Mouse (Mus musculus) kidney, adult 2 months (tissue): ENCODE data around the gene Arrb1. TPM values are rescaled to one million over a fixed set of nuclear protein-coding genes. Genes with fewer than 3 reads are reported as not detected.

Experiments
- DNase-seq: peaks from one replicate; pipeline ENCODE4 v3.0.0; 2021
- H3K27ac ChIP-seq: fragments of 200-500 bp; 2 replicates; pipeline ENCODE4 v1.5.1; 2012; ENCODE audit warnings: low read depth, low read length, control low read depth, inconsistent platforms; ENCODE audit not compliant: insufficient read depth
- H3K27me3 ChIP-seq: fragments of 200-500 bp; replicated peaks from 2 replicates; pipeline ENCODE4 v1.6.1; 2012; ENCODE audit warnings: mild to moderate bottlenecking, moderate library complexity, low read length, inconsistent platforms; ENCODE audit not compliant: control insufficient read depth, insufficient read depth
- H3K36me3 ChIP-seq: fragments of 200-500 bp; 2 replicates; pipeline ENCODE4 v1.6.1; 2012; ENCODE audit warnings: mild to moderate bottlenecking, moderate library complexity, low read length, inconsistent platforms; ENCODE audit not compliant: control insufficient read depth, insufficient read depth
- H3K4me1 ChIP-seq: fragments of 200-500 bp; 2 replicates; pipeline ENCODE4 v1.6.1; 2011; ENCODE audit warnings: low read length; ENCODE audit not compliant: control insufficient read depth, insufficient read depth
- H3K4me3 ChIP-seq: fragments of 200-500 bp; 2 replicates; pipeline ENCODE4 v1.5.1; 2011; ENCODE audit warnings: mild to moderate bottlenecking, low read depth, low read length, control low read depth; ENCODE audit not compliant: insufficient read depth
- CTCF ChIP-seq: fragments of 200-500 bp; conservative IDR thresholded peaks from 2 replicates; pipeline ENCODE4 v1.5.1; 2011; ENCODE audit warnings: low read depth, mild to moderate bottlenecking, control low read depth, low read length, moderate library complexity, mixed read lengths; ENCODE audit not compliant: insufficient read depth, insufficient read length
- POLR2A ChIP-seq: fragments of 200-500 bp; IDR thresholded peaks from one replicate; pipeline ENCODE4 v1.6.1; 2011; ENCODE audit warnings: low read depth, low read length, control low read depth
- WGBS: fragments of 180-500 bp; shearing (Covaris S2); methylation state at CpG from one replicate; pipeline ENCODE4 v1.1.7; 2018; 5-methylcytosine and 5-hydroxymethylcytosine counted together
- polyA plus RNA-seq: library from polyadenylated mRNA; depleted of rRNA; stranded (reverse); fragments of >200 nt; gene quantifications from 2 replicates; pipeline ENCODE4 v1.2.3, GENCODE M21; 2012

Gene Arrb1
- polyA plus RNA-seq, 1 experiment: 47.1 TPM

- H3K27ac ChIP-seq: no peak overlapping the region
- WGBS: 44% methylated on average over 6 of the region's 6 CpGs
Measured at GRCm38 (mm10) chr7:99580247-99580646, 45.0 kb downstream of the Arrb1 start.

GRCm38 (mm10) chr7:99582306-99582705 lies 47.0 kb downstream of the Arrb1 start:
- DNase-seq: no peak
- no peak overlapping the region for H3K27ac ChIP-seq
- TF ChIP-seq POLR2A (no peak), CTCF (no peak)
- H3K4me3 ChIP-seq: no peak overlapping the region
- H3K36me3 ChIP-seq: no peaks in the 10 kb centered on the region
- no peaks in the 10 kb centered on the region for H3K27me3 ChIP-seq
- WGBS: 73% methylated on average over 7 of the region's 7 CpGs
- H3K4me1 ChIP-seq: no peaks in the 10 kb centered on the region

More at GRCm38 (mm10) chr7:99580247-99580646, 45.0 kb downstream of the Arrb1 start:
- no peak for DNase-seq
- H3K4me1 ChIP-seq: no peaks in the 10 kb centered on the region
- no peak overlapping the region for H3K4me3 ChIP-seq
- no peaks in the 10 kb centered on the region for H3K36me3 ChIP-seq
- TF ChIP-seq CTCF (no peak), POLR2A (no peak)
- no peaks in the 10 kb centered on the region for H3K27me3 ChIP-seq

- no peaks in the 10 kb centered on the region for H3K27me3 ChIP-seq
- H3K36me3 ChIP-seq: no peaks in the 10 kb centered on the region
- no peak overlapping the region for H3K27ac ChIP-seq
- TF ChIP-seq POLR2A (no peak), CTCF (no peak)
- no peak overlapping the region for H3K4me3 ChIP-seq
- H3K4me1 ChIP-seq: no peaks in the 10 kb centered on the region
- WGBS: 55% methylated on average over 4 of the region's 4 CpGs
- DNase-seq: peak; percentile 68
Measured at GRCm38 (mm10) chr7:99582867-99583266, 47.6 kb downstream of the Arrb1 start.

- DNase-seq: no peak
- no peaks in the 10 kb centered on the region for H3K27me3 ChIP-seq
- no peaks in the 10 kb centered on the region for H3K36me3 ChIP-seq
- H3K4me3 ChIP-seq: no peak overlapping the region
- H3K27ac ChIP-seq: no peak overlapping the region
- no peaks in the 10 kb centered on the region for H3K4me1 ChIP-seq
- TF ChIP-seq CTCF (no peak), POLR2A (no peak)
- WGBS: 63% methylated on average over 5 of the region's 5 CpGs
Measured at GRCm38 (mm10) chr7:99583625-99584024, 48.4 kb downstream of the Arrb1 start.

GRCm38 (mm10) chr7:99585976-99586375 lies 50.7 kb downstream of the Arrb1 start:
- Histone ChIP-seq H3K36me3 (no peaks in the 10 kb centered on the region), H3K27ac (no peak overlapping the region), H3K4me1 (no peaks in the 10 kb centered on the region), H3K4me3 (no peak overlapping the region), H3K27me3 (no peaks in the 10 kb centered on the region)
- no peak for DNase-seq
- no peak for TF ChIP-seq POLR2A
- WGBS: 86% methylated on average over 8 of the region's 8 CpGs

GRCm38 (mm10) chr7:99590064-99590463 lies 54.8 kb downstream of the Arrb1 start:
- Histone ChIP-seq H3K27ac (no peak overlapping the region), H3K27me3 (no peaks in the 10 kb centered on the region)
- TF ChIP-seq CTCF (peak; percentile 70), POLR2A (no peak)

GRCm38 (mm10) chr7:99590646-99591045 lies 55.4 kb downstream of the Arrb1 start:
- 90% methylated on average over 5 of the region's 5 CpGs for WGBS
- H3K27ac ChIP-seq: no peak overlapping the region
- no peaks in the 10 kb centered on the region for H3K4me1 ChIP-seq
- no peaks in the 10 kb centered on the region; the same call in 1 of the 2 replicates for H3K36me3 ChIP-seq
- no peaks in the 10 kb centered on the region for H3K27me3 ChIP-seq
- H3K4me3 ChIP-seq: no peak overlapping the region
- DNase-seq: no peak
- no peak for TF ChIP-seq POLR2A
- no peak for TF ChIP-seq CTCF

More at GRCm38 (mm10) chr7:99590064-99590463, 54.8 kb downstream of the Arrb1 start:
- 15% methylated on average over 3 of the region's 3 CpGs for WGBS
- DNase-seq: peak; percentile 72
- H3K4me3 ChIP-seq: no peak overlapping the region
- no peaks in the 10 kb centered on the region for H3K4me1 ChIP-seq
- no peaks in the 10 kb centered on the region; the same call in 1 of the 2 replicates for H3K36me3 ChIP-seq

- no peak for DNase-seq
- TF ChIP-seq CTCF (no peak), POLR2A (no peak)
- Histone ChIP-seq H3K4me3 (no peak overlapping the region), H3K4me1 (no peaks in the 10 kb centered on the region), H3K27ac (no peak overlapping the region), H3K36me3 (no peaks in the 10 kb centered on the region; the same call in 1 of the 2 replicates), H3K27me3 (no peaks in the 10 kb centered on the region)
- 93% methylated on average over 3 of the region's 3 CpGs for WGBS
Measured at GRCm38 (mm10) chr7:99592669-99593068, 57.4 kb downstream of the Arrb1 start.
